Mouse (Mus musculus): ENCODE results near the gene Dram1. TPM values are rescaled to one million over a fixed set of nuclear protein-coding genes. Genes with fewer than 3 reads are reported as not detected.

Dram1 gene
- total RNA-seq, 4 experiments from 2014 or later: 9.3 to 26.6 (median 12.7) TPM

DNA sequence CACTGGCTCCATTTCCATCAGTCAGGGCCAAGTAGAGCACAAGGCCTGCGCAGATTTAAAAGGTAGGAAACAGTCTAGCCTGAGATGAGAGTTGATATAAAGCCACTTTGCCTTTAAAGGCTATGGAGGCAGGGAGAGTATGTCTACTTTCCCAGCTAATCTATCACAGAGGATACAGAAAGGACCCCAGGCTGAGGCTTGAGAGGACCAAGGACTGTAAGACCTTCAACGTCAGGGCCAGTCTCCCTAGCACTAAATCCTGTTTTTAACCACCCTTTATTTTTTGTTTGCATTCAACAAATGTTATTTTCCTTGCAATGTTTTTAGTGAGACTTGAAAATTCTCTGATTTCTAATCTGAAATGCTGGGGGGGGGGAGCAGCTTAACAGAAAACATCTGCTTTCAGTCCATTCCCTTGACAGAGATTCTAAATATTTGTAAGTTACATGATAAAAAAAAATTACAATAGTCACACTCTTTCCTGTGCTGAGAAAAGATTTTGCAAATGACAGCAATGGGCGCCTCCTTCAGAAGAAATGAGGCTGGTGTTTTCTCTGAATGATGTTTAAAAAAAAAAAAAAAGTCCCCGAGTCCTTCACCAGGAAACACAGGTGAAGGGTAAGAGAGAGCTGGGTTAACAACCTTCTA is 94.4 kb downstream of the Dram1 start:
- DNase-seq: no peak

DNA sequence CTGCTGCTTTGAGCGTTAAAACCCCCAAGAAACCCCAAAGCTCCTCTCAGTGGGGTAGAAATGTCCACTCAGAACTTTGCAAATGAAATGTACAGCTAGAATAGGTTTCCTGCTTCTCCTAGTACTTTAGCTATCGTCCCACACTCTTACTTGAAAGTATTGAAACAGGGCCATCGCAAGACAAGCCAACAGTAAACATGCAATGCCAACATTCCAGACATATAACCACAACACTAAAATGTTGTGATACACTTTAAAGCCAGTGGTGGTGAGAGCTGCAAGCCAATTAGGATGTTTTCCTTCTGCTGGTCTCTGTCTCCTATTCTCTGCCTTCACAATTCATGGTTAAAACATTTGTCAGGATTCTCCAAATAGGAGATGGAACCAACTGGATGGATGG is 97.2 kb downstream of the Dram1 start:
- DNase-seq: no peak

DNA sequence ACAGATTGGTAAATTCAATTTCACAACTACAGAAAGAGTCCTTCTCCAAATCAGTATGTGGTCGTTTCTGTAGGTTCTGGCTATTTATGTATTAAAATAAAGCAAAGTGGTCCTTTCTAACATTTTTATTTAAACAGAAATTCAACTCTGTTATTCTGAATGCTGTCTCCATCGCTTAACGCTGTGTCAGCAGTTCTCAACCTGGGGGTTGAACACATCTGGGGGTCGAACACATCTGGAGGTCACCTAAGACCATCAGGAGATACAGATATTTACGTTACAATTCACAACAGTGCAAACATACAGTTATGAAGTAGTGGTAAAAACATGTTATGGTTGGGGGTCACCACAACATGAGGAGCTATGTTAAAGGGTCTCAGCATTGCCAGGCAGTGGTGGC is 104.8 kb downstream of the Dram1 start:
- no peak for DNase-seq

Other genes with a start within 250 kb of the Dram1 start
- gene Parpbp, start 232.1 kb downstream of the Dram1 start, total RNA-seq (2022): 1 to 10 TPM in 2 of 4 experiments, under 1 TPM in 2; 0.56 to 1.5 (median 0.86) TPM
- 10 to 100 TPM; 10.3 to 13.7 (median 10.7) TPM for gene Nup37, start 232.1 kb downstream of the Dram1 start, total RNA-seq (2022)
- 10 to 100 TPM; 51.0 to 61.8 (median 56.9) TPM for gene Washc3, start 178.0 kb downstream of the Dram1 start, total RNA-seq (2022)
- 10 to 100 TPM; 29.6 to 40.1 (median 34.0) TPM for gene Gnptab, start 52 bp upstream of the Dram1 start, total RNA-seq (2022)
- 1 to 10 TPM; 1.2 to 3.2 (median 1.7) TPM for gene Sycp3, start 80.5 kb upstream of the Dram1 start, total RNA-seq (2022)
- gene Chpt1, start 125.0 kb upstream of the Dram1 start, total RNA-seq (2022): 100 to 1,000 TPM in 3 of 4 experiments, 10 to 100 TPM in 1; 96.9 to 281 (median 196) TPM
- gene Mybpc1, start 226.1 kb upstream of the Dram1 start, total RNA-seq (2022): 1 to 10 TPM in 2 of 4 experiments, under 1 TPM in 2; 0.10 to 1.3 (median 0.67) TPM